In genomic region chr13:46640608-46641468, GRCm38 (mm10) we compare ENCODE assay signal across 28 mouse cellular contexts. TPM values are rescaled to one million over a fixed set of nuclear protein-coding genes. Genes with fewer than 3 reads are reported as not detected.
DNase-seq lines count a peak whose midpoint lies in the region; ATAC-seq lines count a peak whose summit lies in the region.
"Had no signal": no experiment of that assay in that cellular context is flagged by ENCODE, and none has a peak within 500 bp of the region (broad histone marks: within the 10 kb centered on the region; RNA-seq: fewer than 3 reads in every experiment).

No protein-coding gene starts in this region.

- WGBS in forebrain, embryonic 14.5 days: 38% methylated on average over 10 of the region's 10 CpGs
- WGBS in forebrain, embryonic 11.5 days: 90% methylated on average over 10 of the region's 10 CpGs

- H3K9me3 ChIP-seq in forebrain, embryonic 14.5 days (replicated peaks; ENCODE audit: control insufficient read depth, low read length): peaks cover 3% of the 10 kb centered on the region; the same call in 1 of the 2 replicates
- peaks cover 6% of the 10 kb centered on the region for H3K9me3 ChIP-seq in forebrain, embryonic 11.5 days (ENCODE audit: control insufficient read depth, low read length)

- no peaks in the 10 kb centered on the region for H3K36me3 ChIP-seq in forebrain, embryonic 14.5 days (ENCODE audit: control insufficient read depth, insufficient read depth, low read length)
- H3K36me3 ChIP-seq in forebrain, embryonic 11.5 days (ENCODE audit: control insufficient read depth, insufficient read depth, low read length): no peaks in the 10 kb centered on the region
- H3K36me3 ChIP-seq: embryonic facial prominence, embryonic 10.5 days; embryonic facial prominence, embryonic 15.5 days had no signal

- peak; percentile 87 for ATAC-seq in forebrain, embryonic 14.5 days
- no peak for ATAC-seq in forebrain, embryonic 11.5 days (replicated peaks; ENCODE audit: low FRiP score)
- ATAC-seq: inflammation-experienced regulatory T-cells, adult 6 months; midbrain, embryonic 16.5 days; Patski had no signal

- H3K4me3 ChIP-seq in forebrain, embryonic 14.5 days (ENCODE audit: low read depth, low read length): no peak overlapping the region
- H3K4me3 ChIP-seq in forebrain, embryonic 11.5 days (ENCODE audit: low read depth, low read length): no peak overlapping the region
- H3K4me3 ChIP-seq: embryonic facial prominence, embryonic 10.5 days; embryonic facial prominence, embryonic 15.5 days; heart, embryonic 13.5 days; limb, embryonic 13.5 days had no signal

- no peak overlapping the region for H3K4me2 ChIP-seq in forebrain, embryonic 14.5 days (ENCODE audit: low read length)
- no peak overlapping the region for H3K4me2 ChIP-seq in forebrain, embryonic 11.5 days (ENCODE audit: low read depth, low read length, severe bottlenecking)
- H3K4me2 ChIP-seq: embryonic facial prominence, embryonic 15.5 days; heart, embryonic 13.5 days; hindbrain, embryonic 14.5 days; limb, embryonic 13.5 days; liver, embryonic 11.5 days; midbrain, embryonic 11.5 days had no signal

- H3K4me1 ChIP-seq in forebrain, embryonic 14.5 days (ENCODE audit: control insufficient read depth, insufficient read depth, low read length): no peaks in the 10 kb centered on the region
- no peaks in the 10 kb centered on the region for H3K4me1 ChIP-seq in forebrain, embryonic 11.5 days (replicated peaks; ENCODE audit: control insufficient read depth, insufficient read depth, low read length)
- H3K4me1 ChIP-seq: embryonic facial prominence, embryonic 10.5 days; embryonic facial prominence, embryonic 15.5 days; limb, embryonic 13.5 days had no signal

- 0 out of 2 replicates have a peak overlapping the region, but pooled peaks have one; percentile 52 for H3K27ac ChIP-seq in forebrain, embryonic 14.5 days (ENCODE audit: low read depth, low read length)
- no peak overlapping the region for H3K27ac ChIP-seq in forebrain, embryonic 11.5 days (ENCODE audit: low read depth, low read length)
- H3K27ac ChIP-seq: embryonic facial prominence, embryonic 10.5 days; embryonic facial prominence, embryonic 15.5 days; heart, embryonic 13.5 days; hindbrain, embryonic 14.5 days; limb, embryonic 13.5 days had no signal

- no peak overlapping the region for H3K9ac ChIP-seq in forebrain, embryonic 14.5 days (ENCODE audit: low read length)
- no peak overlapping the region for H3K9ac ChIP-seq in forebrain, embryonic 11.5 days (ENCODE audit: low read length)
- H3K9ac ChIP-seq: embryonic facial prominence, embryonic 15.5 days; heart, embryonic 13.5 days; hindbrain, embryonic 14.5 days; limb, embryonic 13.5 days had no signal

- peak; percentile 95 for DNase-seq in forebrain, embryonic 14.5 days (ENCODE audit: low spot score)
- DNase-seq in forebrain, embryonic 11.5 days (ENCODE audit: low spot score): no peak
- DNase-seq in layer of hippocampus, adult 11-12 months (ENCODE audit: low spot score): peak; percentile 58
- no peak for DNase-seq in layer of hippocampus, postnatal 10 days (ENCODE audit: low spot score in 2 of 2)
- DNase-seq in brain, embryonic 18.5 days (ENCODE audit: low read depth, low spot score): peak; percentile 78
- peak; percentile 48 for DNase-seq in telencephalon, adult 2 months (ENCODE audit: low read depth, low spot score)
- no peak for DNase-seq in thymus, postnatal 0 days (ENCODE audit: low spot score)
- DNase-seq: adrenal gland, postnatal 14 days; cerebellum, adult 8-10 months; cerebellum, postnatal 25 days; heart, postnatal 10 days; kidney, adult 18-20 months; kidney, postnatal 14 days; lung, postnatal 36 days; right cerebral cortex, adult 18-20 months; spleen, adult 18-20 months; thymus, adult 18-20 months; thymus, postnatal 36 days had no signal

- no peaks in the 10 kb centered on the region for H3K27me3 ChIP-seq in forebrain, embryonic 14.5 days (replicated peaks; ENCODE audit: control insufficient read depth, insufficient read depth, low read length)
- no peaks in the 10 kb centered on the region for H3K27me3 ChIP-seq in forebrain, embryonic 11.5 days (ENCODE audit: control insufficient read depth, insufficient read depth, low read length)
- H3K27me3 ChIP-seq: embryonic facial prominence, embryonic 15.5 days; heart, embryonic 13.5 days; limb, embryonic 13.5 days; Patski had no signal

RNA-seq across cellular contexts. Expression of gene Fam8a1, which starts 28.5 kb away (rescaled TPM):
- 13.6 and 14.9 TPM in 2 replicates for polyA plus RNA-seq in forebrain, embryonic 14.5 days (2014; fragmentation: Nextera tagmentation; extraction: Ambion mirVana)
- polyA plus RNA-seq in forebrain, embryonic 11.5 days (2014; fragmentation: Nextera tagmentation; extraction: Ambion mirVana): 9.3 and 10.8 TPM in 2 replicates
- total RNA-seq in layer of hippocampus, postnatal 10 days (2021): 10 to 100 TPM; 64.4 to 69.3 TPM
- polyA plus RNA-seq in thymus, postnatal 0 days (2015; fragmentation: Nextera tagmentation; extraction: Ambion mirVana): 6.4 and 9.4 TPM in 2 replicates

Comparison
In these comparisons a context has a peak if more than half of its experiments do, and no peak if none do; other contexts are left out.
1. DNase-seq: peak in forebrain, embryonic 14.5 days (single experiment), layer of hippocampus, adult 11-12 months (single experiment), brain, embryonic 18.5 days (single experiment) and telencephalon, adult 2 months (single experiment); none in forebrain, embryonic 11.5 days (single experiment), layer of hippocampus, postnatal 10 days (0 of 2) and thymus, postnatal 0 days (single experiment).